Mouse (Mus musculus) liver, embryonic 16.5 days (tissue): ENCODE measurements at regions not wholly inside any gene's neighbourhood (a gene's known extent, or its start where the extent isn't known, plus 50 kb on each side); places are given as distances from the start of the nearest gene placed in this dataset.
A peak's percentile ranks its signal among the peaks of the same experiment; 100 is the strongest.

Experiments
- ATAC-seq: fragments of 200-750 bp; cut with Nextera tagmentation; 2 replicates; pipeline ENCODE4 v1.8.0; 2017; ENCODE audit warnings: low read depth, mild to moderate bottlenecking, moderate number of reproducible peaks, moderate library complexity
- H3K27ac ChIP-seq: fragments of 300-500 bp; sonication (generic); 2 replicates; pipeline ENCODE4 v1.5.1; 2014; ENCODE audit warnings: mild to moderate bottlenecking, low read length
- H3K27me3 ChIP-seq: fragments of 300-500 bp; sonication (generic); 2 replicates; pipeline ENCODE4 v1.6.1; 2014; ENCODE audit warnings: low read depth, low read length, mixed read lengths; ENCODE audit not compliant: control insufficient read depth, insufficient read depth
- H3K36me3 ChIP-seq: fragments of 300-500 bp; sonication (generic); 2 replicates; pipeline ENCODE4 v1.6.1; 2014; ENCODE audit warnings: mild to moderate bottlenecking; ENCODE audit not compliant: control insufficient read depth, insufficient read depth
- H3K4me1 ChIP-seq: fragments of 300-500 bp; sonication (generic); 2 replicates; pipeline ENCODE4 v1.6.1; 2014; ENCODE audit warnings: low read depth, low read length, mixed read lengths; ENCODE audit not compliant: control insufficient read depth
- H3K4me2 ChIP-seq: fragments of 300-500 bp; sonication (generic); 2 replicates; pipeline ENCODE4 v1.6.1; 2014; ENCODE audit warnings: low read depth, low read length, mixed read lengths
- H3K4me3 ChIP-seq: fragments of 300-500 bp; sonication (generic); 2 replicates; pipeline ENCODE4 v1.5.1; 2014; ENCODE audit warnings: low read depth, mild to moderate bottlenecking, low read length
- H3K9ac ChIP-seq: fragments of 300-500 bp; sonication (generic); 2 replicates; pipeline ENCODE4 v1.6.1; 2014; ENCODE audit warnings: low read depth, low read length
- H3K9me3 ChIP-seq: fragments of 300-500 bp; sonication (generic); replicated peaks from 2 replicates; pipeline ENCODE4 v1.6.1; 2016; ENCODE audit warnings: low read length; ENCODE audit not compliant: control insufficient read depth
- WGBS: fragments of 180-500 bp; shearing (Covaris S2); extraction: QIAGEN DNeasy Blood & Tissue Kit; methylation state at CpG from one replicate; pipeline ENCODE4 v1.1.7; 2014; ENCODE audit not compliant: insufficient replicate concordance; 5-methylcytosine and 5-hydroxymethylcytosine counted together

- no peak overlapping the region for H3K27ac ChIP-seq
- H3K9ac ChIP-seq = no peak overlapping the region
- no peak for ATAC-seq
- H3K4me2 ChIP-seq = no peak overlapping the region
- 54% methylated on average over 4 of the region's 4 CpGs for WGBS
- H3K9me3 ChIP-seq = no peaks in the 10 kb centered on the region
- no peaks in the 10 kb centered on the region for H3K36me3 ChIP-seq
- H3K27me3 ChIP-seq = no peaks in the 10 kb centered on the region
- no peak overlapping the region for H3K4me3 ChIP-seq
- no peaks in the 10 kb centered on the region for H3K4me1 ChIP-seq
Observed at GRCm38 (mm10) chr7:134491326-134491725, 105.9 kb upstream of the D7Ertd443e start.

GRCm38 (mm10) chr7:134497219-134497618 is 111.8 kb upstream of the D7Ertd443e start:
- no peaks in the 10 kb centered on the region for H3K4me1 ChIP-seq
- no peak overlapping the region for H3K9ac ChIP-seq
- 0 out of 2 replicates have a peak, but pooled peaks have one; percentile 11 for ATAC-seq
- H3K4me3 ChIP-seq = no peak overlapping the region
- H3K4me2 ChIP-seq = no peak overlapping the region
- no peaks in the 10 kb centered on the region for H3K36me3 ChIP-seq
- no peaks in the 10 kb centered on the region for H3K9me3 ChIP-seq
- H3K27me3 ChIP-seq = no peaks in the 10 kb centered on the region
- 62% methylated on average over 11 of the region's 11 CpGs for WGBS
- no peak overlapping the region for H3K27ac ChIP-seq

GRCm38 (mm10) chr7:134497870-134498269 is 112.4 kb upstream of the D7Ertd443e start:
- Histone ChIP-seq H3K9ac (no peak overlapping the region), H3K27ac (no peak overlapping the region), H3K27me3 (no peaks in the 10 kb centered on the region), H3K4me1 (no peaks in the 10 kb centered on the region), H3K36me3 (no peaks in the 10 kb centered on the region), H3K4me3 (no peak overlapping the region), H3K4me2 (no peak overlapping the region), H3K9me3 (no peaks in the 10 kb centered on the region)
- WGBS = 52% methylated on average over 4 of the region's 4 CpGs
- ATAC-seq = no peak

- H3K4me1 ChIP-seq = no peaks in the 10 kb centered on the region
- no peaks in the 10 kb centered on the region for H3K9me3 ChIP-seq
- no peak for ATAC-seq
- 67% methylated on average over 9 of the region's 9 CpGs for WGBS
- no peaks in the 10 kb centered on the region for H3K27me3 ChIP-seq
- H3K4me3 ChIP-seq = no peak overlapping the region
- no peak overlapping the region for H3K27ac ChIP-seq
- no peak overlapping the region for H3K4me2 ChIP-seq
- no peak overlapping the region for H3K9ac ChIP-seq
- H3K36me3 ChIP-seq = no peaks in the 10 kb centered on the region
Observed at GRCm38 (mm10) chr7:134498716-134499115, 113.3 kb upstream of the D7Ertd443e start.

GRCm38 (mm10) chr7:134499429-134499828 is 114.0 kb upstream of the D7Ertd443e start:
- WGBS = 51% methylated on average over 4 of the region's 4 CpGs
- Histone ChIP-seq H3K9me3 (no peaks in the 10 kb centered on the region), H3K4me2 (no peak overlapping the region), H3K4me1 (no peaks in the 10 kb centered on the region), H3K27me3 (no peaks in the 10 kb centered on the region), H3K9ac (no peak overlapping the region), H3K4me3 (no peak overlapping the region), H3K36me3 (no peaks in the 10 kb centered on the region), H3K27ac (no peak overlapping the region)
- no peak for ATAC-seq

GRCm38 (mm10) chr7:134500210-134500609 is 114.7 kb upstream of the D7Ertd443e start:
- ATAC-seq = no peak
- no peak overlapping the region for H3K9ac ChIP-seq
- 45% methylated on average over 4 of the region's 4 CpGs for WGBS
- H3K27me3 ChIP-seq = no peaks in the 10 kb centered on the region
- no peaks in the 10 kb centered on the region for H3K36me3 ChIP-seq
- H3K4me3 ChIP-seq = no peak overlapping the region
- H3K4me1 ChIP-seq = no peaks in the 10 kb centered on the region
- H3K9me3 ChIP-seq = no peaks in the 10 kb centered on the region
- H3K4me2 ChIP-seq = no peak overlapping the region
- no peak overlapping the region for H3K27ac ChIP-seq

GRCm38 (mm10) chr7:134501079-134501478 is 115.6 kb upstream of the D7Ertd443e start:
- no peaks in the 10 kb centered on the region for H3K36me3 ChIP-seq
- H3K9me3 ChIP-seq = no peaks in the 10 kb centered on the region
- no peak for ATAC-seq
- H3K27ac ChIP-seq = no peak overlapping the region
- H3K4me2 ChIP-seq = no peak overlapping the region
- H3K9ac ChIP-seq = no peak overlapping the region
- H3K4me3 ChIP-seq = no peak overlapping the region
- H3K27me3 ChIP-seq = no peaks in the 10 kb centered on the region
- H3K4me1 ChIP-seq = no peaks in the 10 kb centered on the region
- WGBS = 10% methylated on average over 1 of the region's 1 CpGs

GRCm38 (mm10) chr7:134510333-134510928 is 125.0 kb upstream of the D7Ertd443e start:
- Histone ChIP-seq H3K9me3 (no peaks in the 10 kb centered on the region), H3K4me2 (no peak overlapping the region), H3K4me1 (no peaks in the 10 kb centered on the region), H3K4me3 (no peak overlapping the region), H3K36me3 (no peaks in the 10 kb centered on the region), H3K9ac (no peak overlapping the region), H3K27ac (no peak overlapping the region), H3K27me3 (no peaks in the 10 kb centered on the region)
- WGBS = 52% methylated on average over 6 of the region's 6 CpGs
- ATAC-seq = no peak

GRCm38 (mm10) chr7:134519372-134519975 is 134.0 kb upstream of the D7Ertd443e start:
- Histone ChIP-seq H3K27me3 (no peaks in the 10 kb centered on the region), H3K27ac (no peak overlapping the region), H3K4me2 (no peak overlapping the region), H3K36me3 (no peaks in the 10 kb centered on the region), H3K4me1 (peaks cover 10% of the 10 kb centered on the region), H3K4me3 (no peak overlapping the region), H3K9ac (no peak overlapping the region), H3K9me3 (no peaks in the 10 kb centered on the region)
- 19% methylated on average over 9 of the region's 9 CpGs for WGBS
- ATAC-seq = no peak
